ENCODE assay signal across 24 mouse cellular contexts in the genomic region with DNA sequence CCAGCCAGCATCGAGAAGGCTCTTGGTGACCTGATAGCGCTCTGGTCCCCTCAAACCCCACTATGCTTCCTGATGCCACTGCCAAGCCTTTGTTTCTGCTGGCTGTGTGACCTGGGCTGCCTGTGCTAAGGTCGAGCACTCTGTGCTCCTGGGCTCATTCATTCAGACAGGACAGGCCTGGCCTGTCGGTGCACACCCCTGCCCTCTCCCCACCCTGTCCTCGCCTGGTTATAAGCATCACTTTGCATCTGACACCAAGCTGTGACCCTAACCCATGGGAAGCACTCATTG. TPM values are rescaled to one million over a fixed set of nuclear protein-coding genes. Genes with fewer than 3 reads are reported as not detected.
A peak's percentile ranks its signal among the peaks of the same experiment; 100 is the strongest.
DNase-seq lines count a peak whose midpoint lies in the region; ATAC-seq lines count a peak whose summit lies in the region.
"Had no signal": no experiment of that assay in that cellular context is flagged by ENCODE, and none has a peak within 500 bp of the region (broad histone marks: within the 10 kb centered on the region; RNA-seq: fewer than 3 reads in every experiment).

No protein-coding gene starts in this region.

- no peak overlapping the region for H3K4me2 ChIP-seq in hindbrain, embryonic 16.5 days (ENCODE audit: low read length)
- no peak overlapping the region for H3K4me2 ChIP-seq in embryonic facial prominence, embryonic 13.5 days
- no peak overlapping the region for H3K4me2 ChIP-seq in hindbrain, embryonic 14.5 days (replicated peaks)
- no peak overlapping the region for H3K4me2 ChIP-seq in midbrain, embryonic 15.5 days
- H3K4me2 ChIP-seq: forebrain, embryonic 13.5 days; liver, embryonic 15.5 days; stomach, embryonic 15.5 days had no signal

- WGBS in hindbrain, embryonic 10.5 days: 56% methylated on average over 5 of the region's 5 CpGs
- 44% methylated on average over 5 of the region's 5 CpGs for WGBS in hindbrain, embryonic 16.5 days
- WGBS in embryonic facial prominence, embryonic 13.5 days: 57% methylated on average over 5 of the region's 5 CpGs
- 62% methylated on average over 5 of the region's 5 CpGs for WGBS in hindbrain, embryonic 14.5 days
- WGBS in midbrain, embryonic 15.5 days: 63% methylated on average over 5 of the region's 5 CpGs

- 0 out of 2 replicates have a peak overlapping the region, but pooled peaks have one; percentile 36 for H3K27ac ChIP-seq in hindbrain, embryonic 10.5 days
- no peak overlapping the region for H3K27ac ChIP-seq in hindbrain, embryonic 16.5 days (ENCODE audit: low read depth, low read length)
- peak overlapping the region; percentile 11; the same call in 1 of the 2 replicates for H3K27ac ChIP-seq in embryonic facial prominence, embryonic 13.5 days
- H3K27ac ChIP-seq in hindbrain, embryonic 14.5 days: peak overlapping the region; percentile 70
- H3K27ac ChIP-seq in midbrain, embryonic 15.5 days: peak overlapping the region; percentile 24; the same call in 1 of the 2 replicates
- H3K27ac ChIP-seq: forebrain, embryonic 13.5 days; heart, embryonic 10.5 days; limb, embryonic 10.5 days; liver, embryonic 15.5 days; stomach, embryonic 15.5 days had no signal

- H3K36me3 ChIP-seq in hindbrain, embryonic 10.5 days: no peaks in the 10 kb centered on the region
- H3K36me3 ChIP-seq in hindbrain, embryonic 16.5 days (ENCODE audit: control insufficient read depth, insufficient read depth, low read length): no peaks in the 10 kb centered on the region
- H3K36me3 ChIP-seq in embryonic facial prominence, embryonic 13.5 days: no peaks in the 10 kb centered on the region
- no peaks in the 10 kb centered on the region for H3K36me3 ChIP-seq in hindbrain, embryonic 14.5 days (replicated peaks; ENCODE audit: control insufficient read depth, insufficient read depth)
- H3K36me3 ChIP-seq in midbrain, embryonic 15.5 days (replicated peaks): no peaks in the 10 kb centered on the region
- H3K36me3 ChIP-seq: heart, embryonic 10.5 days; limb, embryonic 10.5 days; liver, embryonic 15.5 days; stomach, embryonic 15.5 days had no signal

- no peak for DNase-seq in hindbrain, embryonic 10.5 days (ENCODE audit: low spot score)
- DNase-seq in hindbrain, embryonic 14.5 days (ENCODE audit: low spot score): no peak
- no peak for DNase-seq in spleen, postnatal 14 days (ENCODE audit: low spot score in 2 of 2)
- no peak for DNase-seq in cerebellum, postnatal 25 days
- DNase-seq in ovary, adult 18-20 months (ENCODE audit: low spot score): no peak
- DNase-seq: adrenal gland, adult 2 months; cerebellum, adult 11 months; cerebellum, adult 9-11 months; heart, postnatal 14 days; kidney, adult 18-20 months; kidney, postnatal 10 days; liver; lung, postnatal 4 days; thymus, adult 18-20 months; thymus, postnatal 4 days had no signal

- no peak overlapping the region for H3K4me3 ChIP-seq in hindbrain, embryonic 10.5 days
- no peak overlapping the region for H3K4me3 ChIP-seq in hindbrain, embryonic 16.5 days (ENCODE audit: low read length)
- H3K4me3 ChIP-seq in embryonic facial prominence, embryonic 13.5 days: no peak overlapping the region
- no peak overlapping the region for H3K4me3 ChIP-seq in hindbrain, embryonic 14.5 days (replicated peaks; ENCODE audit: low read length)
- H3K4me3 ChIP-seq in midbrain, embryonic 15.5 days: no peak overlapping the region
- H3K4me3 ChIP-seq: forebrain, embryonic 13.5 days; heart, embryonic 10.5 days; limb, embryonic 10.5 days; liver, embryonic 15.5 days; myocyte; stomach, embryonic 15.5 days had no signal

- ATAC-seq in hindbrain, embryonic 16.5 days: no peak
- no peak for ATAC-seq in embryonic facial prominence, embryonic 13.5 days (ENCODE audit: insufficient number of reproducible peaks, insufficient read depth, low FRiP score, low TSS enrichment, low read depth)
- no peak for ATAC-seq in hindbrain, embryonic 14.5 days (ENCODE audit: low FRiP score)
- no peak for ATAC-seq in midbrain, embryonic 15.5 days (replicated peaks)
- ATAC-seq: forebrain, embryonic 13.5 days had no signal

- no peak overlapping the region for H3K9ac ChIP-seq in hindbrain, embryonic 16.5 days (ENCODE audit: low read depth, low read length)
- no peak overlapping the region for H3K9ac ChIP-seq in embryonic facial prominence, embryonic 13.5 days
- H3K9ac ChIP-seq in hindbrain, embryonic 14.5 days: no peak overlapping the region
- H3K9ac ChIP-seq in midbrain, embryonic 15.5 days: no peak overlapping the region
- H3K9ac ChIP-seq: forebrain, embryonic 13.5 days; liver, embryonic 15.5 days; stomach, embryonic 15.5 days had no signal

- no peaks in the 10 kb centered on the region for H3K27me3 ChIP-seq in hindbrain, embryonic 10.5 days (ENCODE audit: insufficient read depth, poor library complexity, severe bottlenecking)
- no peaks in the 10 kb centered on the region for H3K27me3 ChIP-seq in hindbrain, embryonic 16.5 days (replicated peaks; ENCODE audit: control insufficient read depth, insufficient read depth, low read length)
- no peaks in the 10 kb centered on the region for H3K27me3 ChIP-seq in embryonic facial prominence, embryonic 13.5 days
- no peaks in the 10 kb centered on the region for H3K27me3 ChIP-seq in hindbrain, embryonic 14.5 days (ENCODE audit: control insufficient read depth, insufficient read depth, low read length)
- no peaks in the 10 kb centered on the region for H3K27me3 ChIP-seq in midbrain, embryonic 15.5 days (replicated peaks)
- H3K27me3 ChIP-seq: forebrain, embryonic 13.5 days; liver, embryonic 15.5 days; stomach, embryonic 15.5 days had no signal

- peaks cover 22% of the 10 kb centered on the region for H3K4me1 ChIP-seq in hindbrain, embryonic 10.5 days (replicated peaks)
- H3K4me1 ChIP-seq in hindbrain, embryonic 16.5 days (ENCODE audit: control insufficient read depth, insufficient read depth, low read depth, low read length): no peaks in the 10 kb centered on the region
- H3K4me1 ChIP-seq in embryonic facial prominence, embryonic 13.5 days: peaks cover 16% of the 10 kb centered on the region
- no peaks in the 10 kb centered on the region for H3K4me1 ChIP-seq in hindbrain, embryonic 14.5 days (replicated peaks; ENCODE audit: control insufficient read depth, insufficient read depth, low read length)
- no peaks in the 10 kb centered on the region for H3K4me1 ChIP-seq in midbrain, embryonic 15.5 days
- H3K4me1 ChIP-seq: forebrain, embryonic 13.5 days; heart, embryonic 10.5 days; stomach, embryonic 15.5 days had no signal

- no peaks in the 10 kb centered on the region for H3K9me3 ChIP-seq in hindbrain, embryonic 10.5 days
- no peaks in the 10 kb centered on the region for H3K9me3 ChIP-seq in hindbrain, embryonic 16.5 days (ENCODE audit: control insufficient read depth, low read length)
- no peaks in the 10 kb centered on the region for H3K9me3 ChIP-seq in embryonic facial prominence, embryonic 13.5 days
- no peaks in the 10 kb centered on the region for H3K9me3 ChIP-seq in hindbrain, embryonic 14.5 days (ENCODE audit: control insufficient read depth, low read length)
- H3K9me3 ChIP-seq in midbrain, embryonic 15.5 days: no peaks in the 10 kb centered on the region
- H3K9me3 ChIP-seq: forebrain, embryonic 13.5 days; heart, embryonic 10.5 days; limb, embryonic 10.5 days; liver, embryonic 15.5 days; stomach, embryonic 15.5 days had no signal

RNA-seq across cellular contexts. Expression of gene Stk10, which starts 43.6 kb away (rescaled TPM):
- polyA plus RNA-seq in hindbrain, embryonic 10.5 days (2016; fragmentation: Nextera tagmentation; extraction: Ambion mirVana): 3.0 TPM in 2 replicates
- 2.4 and 2.5 TPM in 2 replicates for polyA plus RNA-seq in hindbrain, embryonic 16.5 days (2015; fragmentation: Nextera tagmentation; extraction: Ambion mirVana)
- 1.6 and 2.4 TPM in 2 replicates for polyA plus RNA-seq in embryonic facial prominence, embryonic 13.5 days (2015; fragmentation: Nextera tagmentation; extraction: Ambion mirVana)
- 1.8 and 2.2 TPM in 2 replicates for polyA plus RNA-seq in hindbrain, embryonic 14.5 days (2014; fragmentation: Nextera tagmentation; extraction: Ambion mirVana)
- polyA plus RNA-seq in midbrain, embryonic 15.5 days (2015; fragmentation: Nextera tagmentation; extraction: Ambion mirVana): 2.0 and 2.3 TPM in 2 replicates

RNA-seq across cellular contexts. Expression of gene Efcab9, which starts 44.8 kb away (rescaled TPM):
- 0.45 TPM in 1 of 2 replicates, not detected in the other for polyA plus RNA-seq in hindbrain, embryonic 10.5 days (2016; fragmentation: Nextera tagmentation; extraction: Ambion mirVana)
- polyA plus RNA-seq in hindbrain, embryonic 16.5 days (2015; fragmentation: Nextera tagmentation; extraction: Ambion mirVana): 0.54 TPM in 1 of 2 replicates, not detected in the other
- polyA plus RNA-seq in embryonic facial prominence, embryonic 13.5 days (2015; fragmentation: Nextera tagmentation; extraction: Ambion mirVana): 0.40 TPM in 1 of 2 replicates, not detected in the other
- polyA plus RNA-seq in hindbrain, embryonic 14.5 days (2014; fragmentation: Nextera tagmentation; extraction: Ambion mirVana): not detected in 2 replicates
- 0.46 TPM in 1 of 2 replicates, not detected in the other for polyA plus RNA-seq in midbrain, embryonic 15.5 days (2015; fragmentation: Nextera tagmentation; extraction: Ambion mirVana)
- polyA plus RNA-seq: adrenal gland, adult 2 months; heart, embryonic 10.5 days had no signal
